Mouse (Mus musculus) liver, embryonic 15.5 days (tissue): ENCODE data around the gene Fgf11. TPM values are rescaled to one million over a fixed set of nuclear protein-coding genes. Genes with fewer than 3 reads are reported as not detected.

Source experiments
- ATAC-seq: fragments of 200-750 bp; cut with Nextera tagmentation; 2 replicates; pipeline ENCODE4 v1.8.0; 2017; ENCODE audit warnings: moderate number of reproducible peaks, mild to moderate bottlenecking, moderate library complexity; ENCODE audit not compliant: insufficient read depth
- H3K27ac ChIP-seq: fragments of 300-500 bp; sonication (generic); replicated peaks from 2 replicates; pipeline ENCODE4 v1.5.1; 2015; ENCODE audit warnings: mild to moderate bottlenecking, inconsistent platforms
- H3K27me3 ChIP-seq: fragments of 300-500 bp; sonication (generic); 2 replicates; pipeline ENCODE4 v1.6.1; 2015; ENCODE audit warnings: mild to moderate bottlenecking, inconsistent platforms
- H3K36me3 ChIP-seq: fragments of 300-500 bp; sonication (generic); replicated peaks from 2 replicates; pipeline ENCODE4 v1.6.1; 2015; ENCODE audit warnings: moderate library complexity, mild to moderate bottlenecking, inconsistent platforms
- H3K4me1 ChIP-seq: fragments of 300-500 bp; sonication (generic); replicated peaks from 2 replicates; pipeline ENCODE4 v1.6.1; 2015; ENCODE audit warnings: inconsistent platforms
- H3K4me2 ChIP-seq: fragments of 300-500 bp; sonication (generic); 2 replicates; pipeline ENCODE4 v1.6.1; 2015; ENCODE audit warnings: moderate library complexity, mild to moderate bottlenecking, inconsistent platforms
- H3K4me3 ChIP-seq: fragments of 300-500 bp; sonication (generic); replicated peaks from 2 replicates; pipeline ENCODE4 v1.5.1; 2015; ENCODE audit warnings: mild to moderate bottlenecking, inconsistent platforms
- H3K9ac ChIP-seq: fragments of 300-500 bp; sonication (generic); 2 replicates; pipeline ENCODE4 v1.6.1; 2015; ENCODE audit warnings: moderate library complexity, mild to moderate bottlenecking, inconsistent platforms
- H3K9me3 ChIP-seq: fragments of 300-500 bp; sonication (generic); replicated peaks from 2 replicates; pipeline ENCODE4 v1.6.1; 2016; ENCODE audit warnings: inconsistent platforms
- WGBS: fragments of 180-500 bp; shearing (Covaris S2); methylation state at CpG from one replicate; pipeline ENCODE4 v1.1.7; 2015; ENCODE audit warnings: mixed read lengths; ENCODE audit not compliant: insufficient replicate concordance; 5-methylcytosine and 5-hydroxymethylcytosine counted together
- polyA plus RNA-seq: library from polyadenylated mRNA; unstranded; fragments of >200 nt; fragmentation: Nextera tagmentation; extraction: Ambion mirVana; gene quantifications from 2 replicates; pipeline ENCODE4 v1.2.1, GENCODE M21; 2015

Gene Fgf11
- polyA plus RNA-seq, 1 experiment from 2014 or later, result 0.18 TPM

DNA sequence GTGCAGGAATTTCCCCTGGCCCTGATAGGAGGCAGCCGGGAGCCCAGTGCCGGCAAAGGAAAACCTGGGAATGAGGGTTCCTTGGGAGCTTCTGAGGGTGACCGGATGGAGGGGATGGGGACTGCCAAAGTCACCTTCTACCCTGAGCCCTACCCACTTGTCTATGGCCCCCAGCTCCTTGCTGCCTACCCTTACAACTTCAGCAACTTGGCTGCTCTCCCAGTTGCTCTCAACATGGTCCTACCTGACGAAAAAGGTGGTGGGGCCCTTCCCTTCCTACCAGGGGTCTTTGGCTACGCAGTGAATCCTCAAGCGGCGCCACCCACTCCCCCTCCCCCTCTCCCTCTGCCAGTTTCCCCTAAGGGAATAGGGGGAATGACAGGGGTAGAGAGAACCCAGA lies 22.7 kb downstream of the Fgf11 start:
- Histone ChIP-seq H3K9ac (no peak overlapping the region), H3K4me2 (no peak overlapping the region), H3K4me1 (no peaks in the 10 kb centered on the region; the same call in 1 of the 2 replicates), H3K36me3 (no peaks in the 10 kb centered on the region), H3K27ac (no peak overlapping the region), H3K27me3 (peaks cover 62% of the 10 kb centered on the region), H3K4me3 (no peak overlapping the region), H3K9me3 (no peaks in the 10 kb centered on the region)
- ATAC-seq, result no peak
- 65% methylated on average over 7 of the region's 7 CpGs for WGBS

GRCm38 (mm10) chr11:69778258-69778982 lies 23.2 kb downstream of the Fgf11 start:
- H3K36me3 ChIP-seq, result no peaks in the 10 kb centered on the region
- no peak overlapping the region for H3K9ac ChIP-seq
- no peak overlapping the region for H3K27ac ChIP-seq
- H3K9me3 ChIP-seq, result no peaks in the 10 kb centered on the region
- H3K4me2 ChIP-seq, result no peak overlapping the region
- 59% methylated on average over 23 of the region's 23 CpGs for WGBS
- peaks cover 62% of the 10 kb centered on the region for H3K27me3 ChIP-seq
- no peak for ATAC-seq
- no peak overlapping the region for H3K4me3 ChIP-seq
- no peaks in the 10 kb centered on the region; the same call in 1 of the 2 replicates for H3K4me1 ChIP-seq

DNA sequence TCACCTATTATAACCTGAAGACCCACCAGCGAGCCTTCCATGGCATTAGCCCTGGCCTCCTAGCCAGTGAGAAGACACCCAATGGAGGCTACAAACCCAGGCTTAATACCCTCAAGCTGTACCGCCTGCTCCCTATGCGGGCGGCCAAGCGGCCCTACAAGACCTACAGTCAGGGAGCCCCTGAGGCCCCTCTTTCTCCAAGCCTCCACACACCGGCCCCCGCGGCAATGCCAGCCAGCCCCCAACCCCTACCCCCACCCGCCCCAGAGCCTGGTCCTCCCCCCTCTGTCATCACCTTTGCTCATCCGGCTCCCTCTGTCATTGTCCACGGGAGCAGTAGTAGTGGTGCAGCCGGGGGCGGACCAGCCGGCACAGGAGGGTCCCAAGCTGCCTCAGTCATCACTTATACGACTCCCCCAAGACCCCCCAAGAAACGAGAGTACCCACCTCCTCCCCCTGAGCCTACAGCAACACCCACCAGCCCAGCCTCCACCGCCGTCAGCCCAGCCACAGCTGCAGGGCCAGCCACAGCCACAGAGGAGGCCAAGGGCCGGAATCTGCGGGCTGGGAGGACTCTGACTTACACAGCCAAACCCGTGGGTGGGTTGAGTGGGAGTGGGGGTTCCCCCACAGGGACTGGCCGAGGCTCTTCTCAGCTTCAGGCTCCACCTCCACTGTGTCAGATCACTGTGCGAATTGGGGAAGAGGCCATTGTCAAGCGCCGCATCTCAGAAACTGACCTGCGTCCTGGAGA lies 24.0 kb downstream of the Fgf11 start:
- Histone ChIP-seq H3K4me2 (no peak overlapping the region), H3K4me1 (no peaks in the 10 kb centered on the region; the same call in 1 of the 2 replicates), H3K9ac (no peak overlapping the region), H3K36me3 (no peaks in the 10 kb centered on the region), H3K27me3 (peaks cover 61% of the 10 kb centered on the region), H3K4me3 (no peak overlapping the region), H3K27ac (no peak overlapping the region), H3K9me3 (no peaks in the 10 kb centered on the region)
- WGBS, result 54% methylated on average over 26 of the region's 26 CpGs
- ATAC-seq, result no peak

- no peak overlapping the region for H3K9ac ChIP-seq
- ATAC-seq, result no peak
- 74% methylated on average over 20 of the region's 20 CpGs for WGBS
- H3K4me3 ChIP-seq, result no peak overlapping the region
- H3K27me3 ChIP-seq, result peaks cover 49% of the 10 kb centered on the region
- no peaks in the 10 kb centered on the region for H3K36me3 ChIP-seq
- no peak overlapping the region for H3K27ac ChIP-seq
- no peaks in the 10 kb centered on the region; the same call in 1 of the 2 replicates for H3K4me1 ChIP-seq
- H3K4me2 ChIP-seq, result no peak overlapping the region
- H3K9me3 ChIP-seq, result no peaks in the 10 kb centered on the region
These were observed 25.2 kb downstream of the Fgf11 start for GRCm38 (mm10) chr11:69776488-69776887.

DNA sequence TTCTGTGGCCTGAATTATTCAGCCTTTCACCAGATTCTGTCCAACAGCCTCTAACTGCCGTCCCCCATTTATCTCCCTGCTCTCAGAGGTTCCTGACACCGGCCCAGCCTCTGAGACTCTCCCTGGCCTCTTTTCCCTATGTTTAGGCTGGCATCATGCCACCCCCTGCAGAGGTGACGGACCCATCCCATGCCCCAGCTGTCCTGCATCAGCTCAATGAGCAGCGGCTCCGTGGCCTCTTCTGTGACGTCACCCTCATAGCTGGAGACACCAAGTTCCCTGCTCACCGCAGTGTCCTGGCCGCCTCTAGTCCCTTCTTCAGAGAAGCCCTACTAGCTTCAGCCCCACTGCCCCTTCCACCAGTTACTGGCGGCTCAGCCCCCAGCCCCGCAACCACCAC lies 25.9 kb downstream of the Fgf11 start:
- WGBS, result 65% methylated on average over 10 of the region's 10 CpGs
- H3K9ac ChIP-seq, result no peak overlapping the region
- H3K36me3 ChIP-seq, result no peaks in the 10 kb centered on the region
- H3K4me1 ChIP-seq, result no peaks in the 10 kb centered on the region; the same call in 1 of the 2 replicates
- no peak overlapping the region for H3K4me3 ChIP-seq
- no peak for ATAC-seq
- H3K4me2 ChIP-seq, result no peak overlapping the region
- H3K27me3 ChIP-seq, result peaks cover 42% of the 10 kb centered on the region
- no peak overlapping the region for H3K27ac ChIP-seq
- no peaks in the 10 kb centered on the region for H3K9me3 ChIP-seq

- ATAC-seq, result no peak
- no peak overlapping the region for H3K4me3 ChIP-seq
These were observed 26.7 kb downstream of the Fgf11 start for GRCm38 (mm10) chr11:69774961-69775360.

GRCm38 (mm10) chr11:69767625-69767909 lies 34.1 kb downstream of the Fgf11 start:
- H3K27me3 ChIP-seq, result peaks cover 15% of the 10 kb centered on the region
- no peaks in the 10 kb centered on the region for H3K36me3 ChIP-seq
- H3K4me2 ChIP-seq, result peak overlapping the region; percentile 94
- H3K27ac ChIP-seq, result no peak overlapping the region
- H3K9ac ChIP-seq, result no peak overlapping the region
- H3K4me3 ChIP-seq, result no peak overlapping the region
- 59% methylated on average over 4 of the region's 4 CpGs for WGBS
- no peak for ATAC-seq
- H3K4me1 ChIP-seq, result peaks cover 31% of the 10 kb centered on the region
- no peaks in the 10 kb centered on the region for H3K9me3 ChIP-seq

More at GRCm38 (mm10) chr11:69774961-69775360, 26.7 kb downstream of the Fgf11 start:
- WGBS, result 33% methylated on average over 5 of the region's 5 CpGs
- no peak overlapping the region for H3K4me2 ChIP-seq
- H3K4me1 ChIP-seq, result no peaks in the 10 kb centered on the region; the same call in 1 of the 2 replicates
- H3K27ac ChIP-seq, result no peak overlapping the region
- H3K36me3 ChIP-seq, result no peaks in the 10 kb centered on the region
- no peaks in the 10 kb centered on the region for H3K9me3 ChIP-seq
- peaks cover 34% of the 10 kb centered on the region for H3K27me3 ChIP-seq
- no peak overlapping the region for H3K9ac ChIP-seq

- peaks cover 15% of the 10 kb centered on the region for H3K27me3 ChIP-seq
- no peak overlapping the region; the same call in 1 of the 2 replicates for H3K9ac ChIP-seq
- peak overlapping the region; percentile 72 for H3K4me3 ChIP-seq
- H3K36me3 ChIP-seq, result no peaks in the 10 kb centered on the region
- no peak overlapping the region; the same call in 1 of the 2 replicates for H3K27ac ChIP-seq
- ATAC-seq, result no peak
- 64% methylated on average over 13 of the region's 13 CpGs for WGBS
- peak overlapping the region; percentile 94 for H3K4me2 ChIP-seq
- no peaks in the 10 kb centered on the region for H3K9me3 ChIP-seq
- peaks cover 31% of the 10 kb centered on the region for H3K4me1 ChIP-seq
These were observed 34.6 kb downstream of the Fgf11 start for GRCm38 (mm10) chr11:69766872-69767624.

DNA sequence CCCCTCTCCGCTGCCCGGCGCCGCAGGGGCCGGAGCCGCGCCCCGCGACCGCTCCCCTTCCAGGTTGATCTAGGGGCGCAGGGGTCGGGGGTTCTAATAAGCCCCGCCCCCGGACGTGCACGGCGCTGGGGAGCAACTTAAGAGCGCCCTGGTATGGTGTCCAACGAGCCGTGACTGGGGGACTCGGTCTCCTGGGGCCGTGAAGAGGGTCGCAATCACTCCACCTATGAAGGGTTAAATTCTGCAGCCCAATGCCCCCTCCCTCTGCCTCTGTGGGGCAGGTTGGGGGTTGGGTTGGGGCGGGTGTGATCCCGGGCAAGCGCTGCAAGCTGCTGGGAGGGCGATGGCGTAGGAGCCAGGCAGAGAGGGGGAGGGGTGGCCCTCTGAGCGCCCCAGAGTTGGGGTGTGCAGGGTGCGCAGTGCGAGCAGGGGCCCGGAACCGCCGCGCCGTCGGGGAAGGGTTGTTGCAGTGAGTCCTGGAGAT lies 35.5 kb downstream of the Fgf11 start:
- Histone ChIP-seq H3K27me3 (peaks cover 15% of the 10 kb centered on the region), H3K4me3 (peak overlapping the region; percentile 72), H3K36me3 (no peaks in the 10 kb centered on the region), H3K4me1 (peaks cover 31% of the 10 kb centered on the region), H3K27ac (peak overlapping the region; percentile 72), H3K9ac (peak overlapping the region; percentile 70), H3K9me3 (no peaks in the 10 kb centered on the region), H3K4me2 (peak overlapping the region; percentile 94)
- WGBS, result under 1% methylated on average over 35 of the region's 37 CpGs
- ATAC-seq, result peak; percentile 73

- Histone ChIP-seq H3K4me1 (peaks cover 36% of the 10 kb centered on the region), H3K4me2 (peak within 1 kb of the TSS; percentile 94), H3K36me3 (no peaks in the 10 kb centered on the region), H3K9me3 (no peaks in the 10 kb centered on the region), H3K27me3 (peaks cover 15% of the 10 kb centered on the region), H3K27ac (peak within 1 kb of the TSS; percentile 72), H3K4me3 (peak within 1 kb of the TSS; percentile 72), H3K9ac (peak within 1 kb of the TSS; percentile 70)
- ATAC-seq, result peak; percentile 35
- 28% methylated on average over 37 of the region's 55 CpGs for WGBS
These were observed 36.2 kb downstream of the Fgf11 start, which contains the start of gene Zbtb4 for GRCm38 (mm10) chr11:69765221-69766125. Gene Zbtb4, plus strand, starts transcription at chr11:69765912.
